Mouse (Mus musculus): ENCODE results near the gene Alg12.

Gene Alg12

DNA sequence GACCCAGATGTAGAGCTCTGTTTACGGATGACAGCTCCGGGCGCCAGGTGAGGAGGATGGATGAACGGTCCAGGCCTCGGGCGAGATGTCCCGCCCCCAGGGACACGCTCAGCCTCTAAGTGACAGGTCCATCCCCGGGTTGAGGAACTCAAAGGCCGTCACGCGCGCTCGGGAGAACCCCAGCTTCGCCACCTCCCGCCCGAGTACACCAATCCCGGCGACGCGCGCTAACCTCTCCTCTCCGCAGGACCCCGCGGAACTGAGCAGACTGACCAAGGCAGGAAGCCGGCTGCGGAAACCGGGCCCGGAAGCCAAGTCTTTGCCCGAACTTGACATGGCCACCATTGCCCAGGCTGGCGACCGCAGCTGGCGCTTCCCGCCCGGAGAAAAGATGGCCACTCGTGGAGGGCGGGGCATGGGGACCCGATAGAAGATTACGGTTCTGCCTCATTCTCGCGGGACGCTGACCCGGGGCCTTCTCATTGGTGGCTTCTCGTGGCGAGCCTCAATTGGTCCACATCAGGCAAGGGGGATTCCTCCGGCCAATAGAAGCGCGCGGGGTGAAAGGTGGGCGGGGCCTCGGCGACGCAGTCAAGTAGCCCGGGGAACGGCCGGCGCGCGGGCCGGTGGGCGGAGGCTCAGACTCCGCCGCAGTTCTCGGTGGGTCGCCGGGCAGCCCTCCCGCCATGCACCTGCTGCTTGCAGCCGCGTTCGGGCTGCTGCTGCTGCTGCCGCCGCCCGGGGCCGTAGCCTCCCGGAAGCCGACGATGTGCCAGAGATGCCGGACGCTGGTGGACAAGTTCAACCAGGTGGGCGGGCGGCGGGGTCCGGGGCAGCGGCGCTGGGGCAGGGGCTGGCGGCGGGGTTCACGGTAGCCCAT, at the start of gene Alg12, which contains the start of gene Creld2:
Alg12 (minus strand) TSS at position 293 of the 880 bp plus-strand sequence.
Creld2 (plus strand) TSS at position 621 of the 880 bp plus-strand sequence.
- peak; percentile 100 for DNase-seq (ENCODE audit: low read depth, low spot score)

DNA sequence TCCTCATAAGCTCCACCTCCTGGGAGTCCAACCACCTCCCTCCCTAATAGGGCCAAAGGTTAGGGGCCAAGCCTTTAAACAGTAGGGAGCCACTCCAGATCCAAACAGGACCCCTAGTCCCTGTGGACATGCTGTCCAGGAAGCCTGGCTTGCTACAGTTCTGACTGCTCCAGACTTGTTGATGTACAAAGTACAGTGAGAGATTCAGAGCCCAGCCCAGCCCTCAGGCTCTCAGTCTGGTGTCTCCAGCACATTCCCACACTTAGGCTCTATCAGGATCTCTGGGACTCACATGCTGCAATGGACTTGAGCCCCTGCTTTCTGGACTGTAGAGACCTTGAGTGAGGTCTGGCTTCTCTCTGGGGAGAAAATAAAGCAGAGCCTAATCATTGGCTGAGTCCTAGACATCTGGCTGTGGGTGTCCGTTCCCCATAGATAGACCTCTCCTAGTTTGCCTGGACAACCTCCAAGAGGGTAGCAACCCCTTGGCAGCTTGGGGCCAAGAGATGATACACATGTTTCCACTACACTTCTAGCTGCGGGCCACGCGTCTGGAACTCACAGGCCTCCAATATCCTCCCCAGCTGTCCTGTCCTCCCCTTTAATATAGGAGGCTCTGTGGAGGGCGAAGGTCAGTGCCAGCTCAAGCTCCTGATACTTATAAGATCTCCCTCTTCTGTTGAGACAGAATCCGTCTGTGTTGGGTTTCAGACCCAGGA, 49.1 kb upstream of the Alg12 start:
- no peak for DNase-seq (ENCODE audit: low read depth, low spot score)

DNA sequence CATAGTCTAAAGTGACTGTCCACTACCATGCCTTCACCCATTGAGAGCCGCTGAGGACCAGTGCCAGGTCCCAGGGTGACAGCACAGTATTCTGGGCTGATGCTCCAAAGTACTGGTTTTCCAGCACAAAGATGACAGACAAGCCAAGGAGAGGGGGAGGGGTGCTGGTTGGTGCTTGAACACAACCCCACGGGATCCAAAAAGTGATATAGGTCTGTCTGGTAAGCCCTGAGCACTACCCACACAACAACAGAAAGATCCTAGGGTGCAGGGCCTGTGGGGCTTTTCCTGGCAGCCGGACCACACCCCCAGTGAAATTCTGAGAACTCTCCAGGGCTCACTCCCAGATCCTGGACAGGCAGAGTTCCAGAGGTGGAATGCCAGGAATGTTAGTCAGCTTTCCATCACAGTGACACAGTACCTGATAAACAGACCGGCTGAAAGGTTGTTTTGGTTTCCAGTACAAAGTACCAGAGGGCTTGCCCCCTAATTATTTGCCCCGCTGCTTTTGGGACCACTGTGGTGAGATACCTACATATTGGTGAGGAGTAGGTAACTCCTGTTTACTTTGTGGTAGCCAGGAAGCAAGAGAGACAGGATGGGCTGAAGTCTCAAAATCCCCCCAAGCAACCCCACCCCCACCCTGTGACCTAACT, 48.4 kb upstream of the Alg12 start:
- DNase-seq (ENCODE audit: low read depth, low spot score) = peak; percentile 95

DNA sequence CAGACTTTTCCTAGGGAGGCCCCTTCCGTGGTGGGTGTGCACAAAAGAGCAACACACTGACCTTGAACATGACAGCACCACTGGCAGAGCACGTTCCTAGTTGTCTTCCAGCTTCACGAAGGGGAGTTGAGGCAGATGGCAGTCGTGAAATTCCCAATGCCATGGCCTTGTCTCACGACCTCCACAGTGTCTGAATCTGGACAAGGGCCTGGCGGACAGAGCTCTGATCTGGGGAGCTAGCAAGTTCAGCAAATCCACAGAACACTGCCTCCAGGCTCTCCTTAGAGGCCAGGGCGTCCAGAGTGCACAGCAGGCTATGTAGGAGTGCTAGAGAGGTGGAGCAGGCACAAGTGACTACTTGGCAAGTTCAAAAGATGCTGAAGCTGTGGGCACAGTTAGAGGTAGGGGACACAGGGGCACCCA, 47.8 kb upstream of the Alg12 start:
- DNase-seq (ENCODE audit: low read depth, low spot score) = peak; percentile 53

GRCm38 (mm10) chr15:88865888-88866695, 47.0 kb upstream of the Alg12 start:
- peak; percentile 84 for DNase-seq (ENCODE audit: low read depth, low spot score)

DNA sequence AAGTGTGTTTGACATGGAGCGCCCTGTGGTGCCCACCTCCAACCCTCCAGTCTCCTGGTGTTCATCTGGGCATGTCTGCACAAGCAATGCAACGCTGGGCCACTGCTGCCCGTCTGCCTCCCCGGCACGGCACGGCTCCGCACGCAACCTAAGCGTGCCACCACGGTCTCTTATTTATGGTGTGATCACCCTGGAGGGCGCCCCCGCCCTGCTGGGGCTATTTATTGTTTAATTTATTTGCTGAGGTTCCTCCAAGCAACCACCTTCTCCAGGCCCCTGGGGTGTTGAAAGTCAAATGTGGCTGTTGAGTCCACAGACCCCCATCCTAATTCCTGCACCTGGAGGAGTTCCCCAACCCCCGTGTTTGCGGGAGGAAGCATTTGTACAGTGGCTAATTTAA, 45.9 kb upstream of the Alg12 start:
- DNase-seq (ENCODE audit: low read depth, low spot score) = no peak

DNA sequence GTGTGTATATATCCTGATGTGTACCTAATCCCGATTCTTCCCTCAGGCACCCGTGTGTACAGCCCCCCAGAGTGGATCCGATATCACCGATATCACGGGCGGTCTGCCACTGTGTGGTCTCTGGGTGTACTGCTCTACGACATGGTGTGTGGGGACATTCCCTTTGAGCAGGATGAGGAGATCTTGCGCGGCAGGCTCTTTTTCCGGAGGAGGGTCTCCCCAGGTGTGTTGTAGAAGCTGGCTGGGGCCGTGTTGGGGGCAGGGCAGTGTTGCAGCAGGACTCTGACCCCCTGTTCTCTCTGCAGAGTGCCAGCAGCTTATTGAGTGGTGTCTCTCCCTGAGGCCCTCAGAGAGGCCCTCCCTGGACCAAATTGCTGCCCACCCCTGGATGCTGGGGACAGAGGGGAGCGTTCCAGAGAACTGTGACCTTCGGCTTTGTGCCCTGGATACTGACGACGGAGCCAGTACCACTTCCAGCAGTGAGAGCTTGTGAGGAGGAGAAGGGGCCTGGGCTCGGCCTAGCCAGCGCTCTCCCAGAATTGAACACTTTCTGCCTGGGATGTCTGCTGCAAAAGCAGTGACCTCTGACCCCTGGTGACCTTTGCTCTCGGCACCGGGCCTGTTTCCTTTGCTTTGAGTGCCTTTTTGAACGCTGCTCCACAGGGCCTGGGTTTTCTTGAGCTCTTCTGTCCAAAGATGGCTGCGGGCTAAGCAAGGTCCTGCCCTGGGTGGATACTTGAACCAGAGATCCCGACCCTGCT, 45.3 kb upstream of the Alg12 start:
- peak; percentile 46 for DNase-seq (ENCODE audit: low read depth, low spot score)

- peak; percentile 97 for DNase-seq (ENCODE audit: low read depth, low spot score)
Measured at GRCm38 (mm10) chr15:88863695-88864231, 44.6 kb upstream of the Alg12 start.

GRCm38 (mm10) chr15:88862881-88863694, 44.0 kb upstream of the Alg12 start:
- DNase-seq (ENCODE audit: low read depth, low spot score) = peak; percentile 69

GRCm38 (mm10) chr15:88861772-88862622, 42.9 kb upstream of the Alg12 start, which contains the start of gene Pim3:
Gene Pim3, plus strand, starts transcription at chr15:88862186.
- DNase-seq (ENCODE audit: low read depth, low spot score) = peak; percentile 99

GRCm38 (mm10) chr15:88860781-88861180, 41.7 kb upstream of the Alg12 start:
- no peak for DNase-seq (ENCODE audit: low read depth, low spot score)

DNA sequence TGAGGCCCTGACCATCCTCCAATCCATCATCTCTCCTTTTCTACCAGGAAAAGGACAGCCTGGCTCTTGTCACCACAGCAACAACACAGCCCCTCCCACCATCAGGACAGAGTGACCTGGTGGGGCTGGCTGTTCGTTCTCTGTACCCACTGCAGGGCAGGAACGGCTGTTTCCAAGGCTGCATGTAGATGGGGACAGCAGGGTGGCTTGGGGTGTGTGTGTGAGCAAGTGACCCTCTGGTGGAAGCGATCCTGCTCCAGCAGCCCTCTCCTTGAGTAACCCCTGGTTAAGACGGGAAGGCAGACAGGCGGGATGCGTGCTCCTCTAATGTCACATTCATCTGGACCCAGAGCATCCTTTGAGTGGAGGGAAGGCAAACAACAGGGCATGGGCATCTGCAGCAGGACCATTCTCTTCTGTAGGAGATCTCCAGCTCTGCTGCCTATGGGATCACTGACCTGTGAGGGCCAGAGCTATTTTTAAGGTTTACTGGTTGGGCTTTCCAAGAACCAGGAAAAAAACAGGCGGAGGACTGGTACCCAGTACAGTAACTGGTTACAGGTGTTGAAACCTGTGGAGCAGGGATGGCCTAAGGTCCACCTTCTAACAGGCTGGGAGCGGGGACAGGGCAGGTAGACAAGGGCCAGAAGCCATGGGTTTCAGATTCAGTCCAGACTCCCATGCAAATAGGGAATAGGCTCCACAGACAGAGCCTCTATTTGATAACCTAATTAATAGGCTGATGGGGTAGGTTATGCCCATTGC, 40.3 kb upstream of the Alg12 start:
- DNase-seq (ENCODE audit: low read depth, low spot score) = no peak

DNA sequence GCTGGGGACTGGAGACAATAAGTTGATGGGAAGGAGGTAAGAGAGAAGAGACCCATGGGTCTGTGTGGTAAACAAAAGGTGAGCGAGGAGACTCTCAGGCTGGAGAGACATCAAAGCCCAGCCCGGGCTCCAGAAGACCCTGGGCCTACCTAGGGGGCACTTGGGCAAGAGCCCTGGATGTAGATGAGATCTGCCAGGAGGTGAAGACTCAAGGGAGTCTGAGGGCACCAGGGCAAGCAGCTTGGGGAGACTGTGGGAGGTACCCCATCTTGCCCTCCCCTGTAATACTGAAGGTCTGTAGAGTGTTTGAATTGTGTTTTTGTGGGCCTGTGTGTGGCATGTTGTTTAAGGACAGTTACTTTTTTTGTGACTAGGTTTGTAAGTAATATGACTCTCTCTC, 39.6 kb upstream of the Alg12 start:
- DNase-seq (ENCODE audit: low read depth, low spot score) = no peak

GRCm38 (mm10) chr15:88858141-88858541, 39.0 kb upstream of the Alg12 start:
- DNase-seq (ENCODE audit: low read depth, low spot score) = no peak

- DNase-seq (ENCODE audit: low read depth, low spot score) = no peak
Measured at GRCm38 (mm10) chr15:88857361-88857760, 38.2 kb upstream of the Alg12 start.

DNA sequence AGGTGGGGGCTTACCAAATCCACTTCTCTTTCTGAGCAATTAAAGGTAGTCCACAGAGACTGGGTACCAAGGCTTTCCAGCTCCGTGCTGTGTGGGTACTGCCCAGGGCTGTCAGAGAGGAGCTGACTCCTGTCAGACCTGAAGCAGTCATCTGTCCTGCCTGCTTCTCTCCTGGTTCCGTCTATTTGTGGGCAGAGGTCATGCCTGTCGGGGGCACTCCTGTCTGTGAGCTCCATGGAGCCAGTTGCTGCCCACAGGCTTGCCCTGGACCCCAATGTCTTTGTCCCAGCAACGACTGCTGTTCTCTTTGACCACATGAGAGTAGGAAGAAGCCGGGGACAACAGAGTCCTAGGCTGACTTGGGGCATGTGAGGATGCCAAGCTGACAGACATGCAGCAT, 37.5 kb upstream of the Alg12 start:
- no peak for DNase-seq (ENCODE audit: low read depth, low spot score)

- DNase-seq (ENCODE audit: low read depth, low spot score) = no peak
Measured at GRCm38 (mm10) chr15:88855896-88856417, 36.8 kb upstream of the Alg12 start.

Measured in ZHBTc4 (cell line).